Mouse (Mus musculus) spleen, adult 2 months (tissue): ENCODE data around the gene Snapc4.

ENCODE experiments used
- CTCF ChIP-seq: fragments of 200-500 bp; IDR thresholded peaks from 2 replicates; pipeline ENCODE4 v1.5.1; 2011; ENCODE audit warnings: mild to moderate bottlenecking, inconsistent platforms; ENCODE audit not compliant: insufficient read depth, insufficient read length, insufficient replicate concordance; ENCODE audit errors: extremely low read depth
- POLR2A ChIP-seq: fragments of 200-500 bp; IDR thresholded peaks from 2 replicates; pipeline ENCODE4 v1.6.1; 2011; ENCODE audit warnings: low read depth, low read length, inconsistent platforms

GRCm38 (mm10) chr2:26317371-26317770 lies 63.1 kb downstream of the Snapc4 start:
- TF ChIP-seq CTCF (no peak), POLR2A (no peak)
